Mouse (Mus musculus) limb, embryonic 13.5 days (tissue): ENCODE data around the gene Supt7l. TPM values are rescaled to one million over a fixed set of nuclear protein-coding genes. Genes with fewer than 3 reads are reported as not detected.

Experiments
- ATAC-seq: fragments of 200-750 bp; cut with Nextera tagmentation; 2 replicates; pipeline ENCODE4 v1.8.0; 2017; ENCODE audit warnings: low read depth, moderate number of reproducible peaks, moderate TSS enrichment; ENCODE audit not compliant: low FRiP score
- H3K27ac ChIP-seq: fragments of 300-500 bp; sonication (generic); 2 replicates; pipeline ENCODE4 v1.5.1; 2015; ENCODE audit warnings: inconsistent platforms, mild to moderate bottlenecking, moderate library complexity
- H3K27me3 ChIP-seq: fragments of 300-500 bp; sonication (generic); 2 replicates; pipeline ENCODE4 v1.6.1; 2015; ENCODE audit warnings: mild to moderate bottlenecking, inconsistent platforms
- H3K36me3 ChIP-seq: fragments of 300-500 bp; sonication (generic); 2 replicates; pipeline ENCODE4 v1.6.1; 2015; ENCODE audit warnings: inconsistent platforms, mild to moderate bottlenecking, moderate library complexity
- H3K4me1 ChIP-seq: fragments of 300-500 bp; sonication (generic); 2 replicates; pipeline ENCODE4 v1.6.1; 2015; ENCODE audit warnings: inconsistent platforms
- H3K4me2 ChIP-seq: fragments of 300-500 bp; sonication (generic); replicated peaks from 2 replicates; pipeline ENCODE4 v1.6.1; 2015; ENCODE audit warnings: inconsistent platforms, mild to moderate bottlenecking, moderate library complexity
- H3K4me3 ChIP-seq: fragments of 300-500 bp; sonication (generic); 2 replicates; pipeline ENCODE4 v1.5.1; 2015; ENCODE audit warnings: moderate library complexity, mild to moderate bottlenecking, inconsistent platforms
- H3K9ac ChIP-seq: fragments of 300-500 bp; sonication (generic); 2 replicates; pipeline ENCODE4 v1.6.1; 2015; ENCODE audit warnings: mild to moderate bottlenecking, inconsistent platforms
- H3K9me3 ChIP-seq: fragments of 300-500 bp; sonication (generic); 2 replicates; pipeline ENCODE4 v1.6.1; 2016; ENCODE audit warnings: inconsistent platforms
- WGBS: fragments of 180-500 bp; shearing (Covaris S2); methylation state at CpG from one replicate; pipeline ENCODE4 v1.1.7; 2015; 5-methylcytosine and 5-hydroxymethylcytosine counted together
- polyA plus RNA-seq: library from polyadenylated mRNA; unstranded; fragments of >200 nt; fragmentation: Nextera tagmentation; extraction: Ambion mirVana; gene quantifications from 2 replicates; pipeline ENCODE4 v1.2.1, GENCODE M21; 2015

The Supt7l gene
- polyA plus RNA-seq, 1 experiment from 2014 or later: 31.2 TPM

DNA sequence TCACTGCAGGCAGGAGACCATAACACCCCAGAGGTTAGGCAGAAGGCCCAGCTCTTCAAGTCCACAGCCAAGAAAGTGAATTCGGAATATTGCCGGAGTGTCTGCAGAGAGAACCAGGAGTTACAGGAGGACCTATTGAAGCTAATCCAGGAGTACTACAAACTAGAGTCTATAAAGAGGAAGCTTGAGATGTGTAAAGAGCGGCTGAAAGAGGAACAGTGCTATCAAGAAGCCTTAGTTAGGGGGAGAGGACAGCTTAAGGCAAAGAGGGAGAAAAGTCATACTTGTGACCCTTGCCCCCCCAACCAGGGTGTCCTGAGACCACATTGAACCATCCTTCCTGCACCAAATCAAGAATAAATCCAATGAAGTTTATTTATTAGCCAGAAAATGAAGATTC is 39.7 kb downstream of the Supt7l start:
- Histone ChIP-seq H3K4me1 (no peaks in the 10 kb centered on the region), H3K9me3 (no peaks in the 10 kb centered on the region), H3K27ac (no peak overlapping the region), H3K4me3 (no peak overlapping the region), H3K4me2 (no peak overlapping the region), H3K9ac (no peak overlapping the region), H3K27me3 (no peaks in the 10 kb centered on the region), H3K36me3 (peaks cover 17% of the 10 kb centered on the region)
- ATAC-seq: no peak
- WGBS: 95% methylated on average over 3 of the region's 3 CpGs

DNA sequence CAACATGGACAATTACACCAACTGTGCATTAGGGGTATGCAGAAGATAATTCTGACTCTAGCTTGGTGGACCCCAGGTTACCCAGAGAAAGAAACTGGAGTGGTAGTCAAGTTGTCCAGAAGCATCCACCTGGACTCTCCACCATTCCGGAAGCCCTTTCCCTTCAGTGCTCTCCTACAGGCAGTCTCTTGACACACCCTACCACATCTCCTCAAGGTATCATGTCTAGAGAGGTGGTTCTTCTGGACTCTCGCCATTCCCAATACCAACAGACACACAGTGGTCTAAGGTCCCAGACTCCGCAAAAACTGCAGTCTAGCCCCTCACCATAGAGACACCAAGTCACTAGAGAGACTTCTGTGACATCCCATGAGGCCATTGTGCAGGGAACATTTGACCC is 42.2 kb downstream of the Supt7l start, which contains the start of gene 4930548H24Rik:
TSS of gene 4930548H24Rik (plus strand) at position 301 of the 400 bp plus-strand sequence.
- Histone ChIP-seq H3K9me3 (no peaks in the 10 kb centered on the region), H3K27me3 (no peaks in the 10 kb centered on the region), H3K36me3 (peaks cover 39% of the 10 kb centered on the region), H3K27ac (no peak within 1 kb of the TSS), H3K9ac (no peak within 1 kb of the TSS), H3K4me1 (no peaks in the 10 kb centered on the region), H3K4me2 (no peak within 1 kb of the TSS), H3K4me3 (no peak within 1 kb of the TSS)
- ATAC-seq: no peak
- WGBS: 94% methylated on average over 3 of the region's 3 CpGs

DNA sequence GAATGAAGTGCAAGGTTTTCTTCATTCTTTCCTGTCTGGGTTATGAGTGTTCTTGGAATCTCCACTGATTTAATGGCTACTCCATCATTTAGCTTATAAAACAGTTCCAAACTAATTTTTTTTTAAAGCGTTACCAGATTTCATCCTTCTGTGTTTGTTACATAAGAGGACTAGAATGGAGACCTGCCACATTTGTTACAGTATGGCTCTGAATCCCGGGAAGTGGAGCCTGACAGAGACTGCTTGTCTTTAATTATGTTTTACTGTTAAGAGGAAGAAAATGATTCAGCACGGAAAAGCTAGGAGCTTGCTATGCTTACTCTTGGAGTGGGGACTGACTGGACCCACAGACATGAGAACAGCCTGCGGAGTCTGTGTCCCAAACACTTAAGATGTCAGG is 47.1 kb downstream of the Supt7l start:
- no peak for ATAC-seq
- no peaks in the 10 kb centered on the region for H3K27me3 ChIP-seq
- H3K4me3 ChIP-seq: no peak overlapping the region
- H3K9me3 ChIP-seq: no peaks in the 10 kb centered on the region
- 88% methylated on average over 4 of the region's 4 CpGs for WGBS
- no peaks in the 10 kb centered on the region for H3K4me1 ChIP-seq
- no peak overlapping the region for H3K4me2 ChIP-seq
- H3K9ac ChIP-seq: no peak overlapping the region
- peaks cover 88% of the 10 kb centered on the region for H3K36me3 ChIP-seq
- no peak overlapping the region for H3K27ac ChIP-seq

DNA sequence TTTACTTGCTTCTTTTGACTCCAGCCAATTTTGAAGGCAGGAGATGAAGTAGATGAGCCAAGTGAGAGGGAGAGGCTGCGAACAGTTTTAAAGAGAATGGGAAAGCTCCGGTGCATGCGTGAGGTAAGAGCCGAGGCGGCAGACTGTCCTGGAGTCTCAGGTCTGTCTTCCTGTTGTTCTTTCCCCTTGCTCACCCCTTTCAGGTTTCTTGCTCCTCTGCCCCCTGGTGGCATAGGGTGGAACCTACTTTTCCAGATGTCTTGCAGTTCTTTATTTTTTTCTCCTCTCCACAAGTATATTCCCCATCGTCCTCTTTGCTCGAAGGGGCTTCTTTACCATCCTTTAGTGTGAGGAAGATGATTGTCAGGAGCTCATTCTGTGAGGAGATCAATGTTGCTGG is 57.3 kb downstream of the Supt7l start:
- Histone ChIP-seq H3K27me3 (no peaks in the 10 kb centered on the region), H3K4me1 (no peaks in the 10 kb centered on the region), H3K4me2 (no peak overlapping the region), H3K4me3 (no peak overlapping the region), H3K36me3 (peaks cover 93% of the 10 kb centered on the region), H3K9me3 (no peaks in the 10 kb centered on the region), H3K9ac (no peak overlapping the region), H3K27ac (no peak overlapping the region)
- ATAC-seq: no peak
- 74% methylated on average over 7 of the region's 7 CpGs for WGBS

DNA sequence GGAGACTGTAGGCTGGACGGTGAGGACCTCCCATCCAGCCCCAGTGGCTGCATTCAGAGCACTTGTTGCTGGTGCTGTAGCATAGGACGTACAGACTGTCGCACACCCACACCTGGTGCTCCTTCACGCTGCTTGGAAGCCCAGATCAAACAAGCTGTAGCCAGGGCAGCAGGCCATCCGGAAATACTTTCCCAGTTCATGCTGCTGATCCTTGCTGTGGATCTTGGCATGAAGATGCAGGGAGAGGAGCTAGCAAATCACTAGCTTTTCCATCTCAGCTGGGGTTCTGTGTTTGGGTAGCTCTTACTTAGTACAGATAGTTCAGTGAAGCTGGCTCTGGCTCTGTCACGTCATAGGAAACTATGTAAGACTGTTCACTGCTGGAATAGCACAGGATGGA is 57.9 kb downstream of the Supt7l start:
- no peak for ATAC-seq
- Histone ChIP-seq H3K27ac (no peak overlapping the region), H3K36me3 (peaks cover 91% of the 10 kb centered on the region), H3K9me3 (no peaks in the 10 kb centered on the region), H3K9ac (no peak overlapping the region), H3K27me3 (no peaks in the 10 kb centered on the region), H3K4me2 (no peak overlapping the region), H3K4me3 (no peak overlapping the region), H3K4me1 (no peaks in the 10 kb centered on the region)
- WGBS: 91% methylated on average over 6 of the region's 6 CpGs

DNA sequence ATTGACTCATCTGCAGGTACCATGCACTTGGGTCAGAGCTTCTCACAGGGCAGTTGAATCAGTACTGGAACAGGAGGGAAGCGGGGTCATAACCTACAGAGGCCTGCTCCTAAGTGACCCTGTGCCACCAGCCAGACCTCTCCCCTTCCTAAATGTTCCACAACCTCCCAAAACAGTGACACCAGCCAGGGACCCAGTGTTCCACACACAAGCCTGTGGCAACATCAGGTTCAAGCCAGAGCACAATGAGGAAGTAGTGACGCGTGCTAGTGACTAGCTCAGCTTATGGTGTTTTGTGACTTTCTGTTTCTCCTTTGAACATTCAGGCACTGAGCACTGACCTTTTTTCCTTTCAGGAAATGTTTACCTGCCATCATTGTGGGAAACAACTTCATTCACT is 59.8 kb downstream of the Supt7l start:
- H3K9me3 ChIP-seq: no peaks in the 10 kb centered on the region
- no peak for ATAC-seq
- no peak overlapping the region for H3K9ac ChIP-seq
- no peak overlapping the region for H3K27ac ChIP-seq
- no peaks in the 10 kb centered on the region for H3K27me3 ChIP-seq
- no peaks in the 10 kb centered on the region for H3K4me1 ChIP-seq
- WGBS: 98% methylated on average over 3 of the region's 3 CpGs
- no peak overlapping the region for H3K4me3 ChIP-seq
- peaks cover 72% of the 10 kb centered on the region for H3K36me3 ChIP-seq
- no peak overlapping the region for H3K4me2 ChIP-seq

Other genes starting within 250 kb of the Supt7l start
- gene Ift172, start 236.7 kb downstream of the Supt7l start, polyA plus RNA-seq: 37.8 and 45.0 TPM in 2 replicates
- 83.5 and 84.4 TPM in 2 replicates for gene Fndc4, start 231.7 kb downstream of the Supt7l start, polyA plus RNA-seq
- gene Gckr, start 230.4 kb downstream of the Supt7l start, polyA plus RNA-seq: 0.14 and 0.28 TPM in 2 replicates
- 65.0 and 70.5 TPM in 2 replicates for gene Zfp512, start 75.4 kb downstream of the Supt7l start, polyA plus RNA-seq
- gene 4930548H24Rik, start 42.1 kb downstream of the Supt7l start, polyA plus RNA-seq: 0.11 and 0.13 TPM in 2 replicates
- 72.5 and 81.6 TPM in 2 replicates for gene Gpn1, start 33.1 kb downstream of the Supt7l start, polyA plus RNA-seq
- gene Slc4a1ap, start 812 bp downstream of the Supt7l start, polyA plus RNA-seq: 37.0 and 38.6 TPM in 2 replicates
- gene Mrpl33, start 69.1 kb upstream of the Supt7l start, polyA plus RNA-seq: 259 and 285 TPM in 2 replicates
- 3.1 and 3.3 TPM in 2 replicates for gene Rbks, start 169.8 kb upstream of the Supt7l start, polyA plus RNA-seq
- gene Babam2, start 169.9 kb upstream of the Supt7l start, polyA plus RNA-seq: 45.4 and 47.9 TPM in 2 replicates